Mouse (Mus musculus): ENCODE data around the gene AI413582.
A peak's percentile ranks its signal among the peaks of the same experiment; 100 is the strongest.

- TF ChIP-seq TCF12 (IDR thresholded peaks at IDR 0.05; ENCODE audit: low read depth, low read length) (peak; percentile 81), CTCF (conservative IDR thresholded peaks at IDR 0.05 in 1 of 2, IDR thresholded peaks at IDR 0.05 in 1 of 2; ENCODE audit: low read depth in 2 of 2, low read length in 2 of 2) (peak in 1 of 2 experiments; percentile 90; a peak in 2 of 4 replicates)
These were observed at the start of gene AI413582 for GRCm38 (mm10) chr17:27565163-27565941.
